Mouse (Mus musculus): ENCODE measurements around the gene Vps36. TPM values are rescaled to one million over a fixed set of nuclear protein-coding genes. Genes with fewer than 3 reads are reported as not detected.

Vps36 gene
- polyA plus RNA-seq (2017; shearing (Covaris generic)): 10 to 100 TPM; 37.0 to 49.8 TPM

DNA sequence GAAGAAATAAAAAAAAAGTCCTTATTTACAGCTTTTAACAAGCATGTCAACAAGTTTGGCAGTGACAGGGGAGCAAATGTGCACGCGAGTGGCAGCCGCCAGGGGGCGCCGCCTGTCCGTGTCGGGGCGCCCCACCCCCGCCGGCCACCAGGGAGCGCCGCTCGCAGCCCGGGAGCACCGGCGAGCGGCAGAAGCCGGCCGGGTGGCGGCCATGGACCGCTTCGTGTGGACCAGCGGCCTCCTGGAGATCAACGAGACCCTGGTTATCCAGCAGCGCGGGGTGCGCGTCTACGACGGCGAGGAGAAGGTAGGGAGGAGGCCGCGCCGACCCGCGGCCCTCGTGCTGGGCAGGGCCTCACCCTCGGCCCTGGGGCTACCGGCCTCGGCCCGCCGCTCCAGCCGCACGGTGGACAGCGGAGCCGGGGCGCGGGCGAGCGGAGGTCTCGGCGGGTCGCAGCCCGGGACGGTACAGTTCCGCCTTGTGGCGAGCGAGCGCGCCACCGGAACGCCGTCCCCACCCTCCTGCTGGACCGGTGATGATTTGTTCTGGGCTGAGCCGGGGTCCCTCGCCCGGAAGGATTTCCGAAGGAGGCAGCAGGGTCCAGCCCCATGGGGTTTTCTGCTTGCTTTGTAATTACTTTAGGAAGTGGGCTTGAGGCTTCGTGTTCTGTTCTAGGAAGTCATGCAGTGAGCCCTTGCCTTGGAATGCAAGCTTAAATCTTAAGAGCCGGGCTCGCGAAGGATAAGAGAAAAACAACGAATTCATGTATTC is at the start of gene Vps36:
Gene Vps36, plus strand, starts transcription at position 150 of the 772 bp plus-strand sequence.

GRCm38 (mm10) chr8:22166080-22166603 is 26.5 kb upstream of the Vps36 start, which contains the start of gene Nek3:
Gene Nek3, minus strand, starts transcription at chr8:22166435.

GRCm38 (mm10) chr8:22185431-22186397 is 6.9 kb upstream of the Vps36 start, which contains the start of gene Ckap2:
Gene Ckap2, minus strand, starts transcription at chr8:22185819.

DNA sequence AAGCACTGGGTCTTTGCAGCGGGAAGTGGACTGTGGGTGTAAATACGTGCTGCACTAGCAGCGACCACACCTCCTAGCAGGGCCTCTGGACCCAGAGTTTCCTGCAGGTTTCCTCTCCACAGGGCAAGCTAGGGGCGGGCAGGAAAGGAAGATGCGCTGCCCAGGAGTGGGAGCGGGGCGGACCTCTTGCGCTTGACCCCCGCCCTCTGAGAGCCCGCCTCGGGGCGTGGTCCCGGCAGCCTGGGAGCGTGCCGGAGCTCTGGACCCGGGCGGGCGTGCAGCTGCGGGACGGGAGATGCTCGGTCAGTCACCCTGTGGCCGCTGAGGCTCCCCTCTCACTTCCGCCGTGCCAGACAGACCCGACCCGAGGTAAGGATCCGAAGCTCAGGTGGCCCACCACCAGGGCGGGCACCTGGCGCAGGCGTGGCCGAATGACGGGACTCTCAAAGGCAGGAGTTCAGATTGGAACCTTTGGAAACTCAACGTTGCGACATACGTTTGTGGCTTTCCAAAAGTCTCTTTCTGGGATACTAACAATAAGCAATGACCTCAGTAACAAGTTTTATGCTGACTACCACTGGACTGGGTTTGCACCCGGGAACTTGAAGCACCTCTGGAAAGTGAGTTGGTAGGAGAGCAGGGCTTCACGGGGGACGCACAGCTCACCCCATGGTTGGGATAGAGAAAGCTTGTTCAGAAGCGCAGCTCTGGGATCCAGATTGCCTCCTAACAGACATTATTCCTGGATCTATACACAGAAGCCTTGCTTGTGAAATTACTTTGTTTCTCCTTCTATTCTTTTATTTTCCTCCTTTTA is 34.7 kb downstream of the Vps36 start, which contains the start of gene Thsd1:
Gene Thsd1, plus strand, starts transcription at position 253 of the 817 bp plus-strand sequence.

Other genes starting within 250 kb of the Vps36 start
- gene Defb13, start 246.0 kb upstream of the Vps36 start, polyA plus RNA-seq (2017; shearing (Covaris generic)): not detected
- 1 to 10 TPM in 1 of 2 experiments, under 1 TPM in 1; 0.17 to 1.7 TPM for gene Fam90a1a, start 234.1 kb upstream of the Vps36 start, polyA plus RNA-seq (2017; shearing (Covaris generic))
- gene Ccdc70, start 223.0 kb upstream of the Vps36 start, polyA plus RNA-seq (2017; shearing (Covaris generic)): under 1 TPM in 1 of 2 experiments, not detected in 1; 0.55 TPM
- gene Atp7b, start 132.5 kb upstream of the Vps36 start, polyA plus RNA-seq (2017; shearing (Covaris generic)): under 1 TPM; 0.06 to 0.22 TPM
- 10 to 100 TPM; 10.3 to 11.7 TPM for gene Alg11, start 132.1 kb upstream of the Vps36 start, polyA plus RNA-seq (2017; shearing (Covaris generic))
- gene Nek5, start 67.8 kb upstream of the Vps36 start, polyA plus RNA-seq (2017; shearing (Covaris generic)): under 1 TPM; 0.06 to 0.31 TPM
- 1 to 10 TPM; 3.8 to 7.1 TPM for gene Nek3, start 26.4 kb upstream of the Vps36 start, polyA plus RNA-seq (2017; shearing (Covaris generic))
- gene Ckap2, start 7.0 kb upstream of the Vps36 start, polyA plus RNA-seq (2017; shearing (Covaris generic)): 1 to 10 TPM; 1.8 to 7.9 TPM
- gene Thsd1, start 34.5 kb downstream of the Vps36 start, polyA plus RNA-seq (2017; shearing (Covaris generic)): 1 to 10 TPM in 1 of 2 experiments, under 1 TPM in 1; 0.58 to 2.0 TPM
- gene Tpte, start 90.6 kb downstream of the Vps36 start, polyA plus RNA-seq (2017; shearing (Covaris generic)): under 1 TPM in 1 of 2 experiments, not detected in 1; 0.18 TPM
- gene Slc25a15, start 205.8 kb downstream of the Vps36 start, polyA plus RNA-seq (2017; shearing (Covaris generic)): 10 to 100 TPM in 1 of 2 experiments, 1 to 10 TPM in 1; 6.3 to 10.8 TPM
- 10 to 100 TPM; 24.6 to 27.6 TPM for gene Mrps31, start 218.6 kb downstream of the Vps36 start, polyA plus RNA-seq (2017; shearing (Covaris generic))

All from inflammation-experienced regulatory T-cells (primary cell).